Mouse (Mus musculus) megakaryocyte, adult 5-6 weeks (primary cell): Measurements from ENCODE around the gene Dr1. TPM values are rescaled to one million over a fixed set of nuclear protein-coding genes. Genes with fewer than 3 reads are reported as not detected.
"Not testable (repeated sequence)": the region's sequence is repeated elsewhere in the genome, so short reads cannot be mapped to it uniquely, and the experiment has no call there.

Experiments used
- ATAC-seq: 2 replicates; pipeline ENCODE4 v1.8.0; 2016; ENCODE audit warnings: mild to moderate bottlenecking, inconsistent platforms; ENCODE audit not compliant: poor library complexity, severe bottlenecking
- total RNA-seq, 2 experiments: library from RNA; stranded (forward) in 1 of 2; stranded (reverse) in 1 of 2; fragments of 153-499, 151-499 nt in 1 of 2; fragments of 221-1000, 200-1000 nt in 1 of 2; gene quantifications; 2 replicates each; pipeline versions ENCODE4 v1.2.3 to v1.2.4; 2015 to 2017

Dr1 gene
- total RNA-seq (2015) (158 and 178 TPM in 2 replicates), total RNA-seq (2017) (116 and 118 TPM in 2 replicates)

DNA sequence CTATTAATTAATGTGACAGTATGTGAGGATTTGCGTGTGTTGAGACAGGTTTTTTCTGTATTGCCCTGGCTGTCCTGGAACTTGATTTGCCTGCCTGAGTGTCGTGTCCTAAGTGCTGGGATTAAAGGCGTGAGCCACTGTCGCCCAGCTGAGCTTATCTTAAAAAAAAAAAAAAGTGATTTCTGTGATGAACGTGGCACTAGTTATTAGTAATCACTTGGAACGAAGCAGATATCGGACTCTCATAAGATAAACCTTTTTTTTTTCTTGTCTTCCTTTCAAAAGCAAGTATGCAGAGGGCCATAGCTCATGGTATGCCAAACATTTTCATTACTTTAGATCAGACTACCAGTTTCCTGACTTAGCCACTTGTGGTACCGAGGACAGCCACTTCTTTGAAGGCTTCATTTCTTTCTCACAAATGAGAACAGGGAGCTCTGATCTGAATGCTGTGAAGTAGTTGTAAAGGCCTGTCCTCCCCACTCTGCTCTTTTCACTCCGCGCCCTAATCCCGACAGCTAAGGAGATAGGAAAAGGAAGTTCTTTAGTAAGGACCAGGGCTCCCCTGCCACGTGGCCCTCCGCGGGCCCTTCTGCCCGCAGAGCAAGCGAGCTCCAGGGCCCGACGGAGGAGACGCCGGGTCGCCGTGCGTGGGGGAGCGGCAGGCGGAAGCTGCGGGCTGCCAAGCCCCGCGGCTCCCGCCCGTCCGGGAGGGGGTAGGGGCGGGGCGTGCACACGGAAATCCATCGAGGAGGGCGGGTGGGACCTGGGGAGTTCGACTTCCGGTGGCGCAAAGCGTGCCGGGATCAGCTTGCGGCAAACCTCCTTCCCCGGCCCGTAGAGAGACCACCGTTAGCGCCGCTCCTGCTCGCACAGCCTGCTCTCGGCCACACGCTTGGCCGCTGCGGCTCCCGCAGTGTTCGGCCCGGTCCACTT is at the start of gene Dr1:
Gene Dr1, plus strand, starts transcription at position 771 of the 936 bp plus-strand sequence.
- peak; percentile 86 for ATAC-seq

DNA sequence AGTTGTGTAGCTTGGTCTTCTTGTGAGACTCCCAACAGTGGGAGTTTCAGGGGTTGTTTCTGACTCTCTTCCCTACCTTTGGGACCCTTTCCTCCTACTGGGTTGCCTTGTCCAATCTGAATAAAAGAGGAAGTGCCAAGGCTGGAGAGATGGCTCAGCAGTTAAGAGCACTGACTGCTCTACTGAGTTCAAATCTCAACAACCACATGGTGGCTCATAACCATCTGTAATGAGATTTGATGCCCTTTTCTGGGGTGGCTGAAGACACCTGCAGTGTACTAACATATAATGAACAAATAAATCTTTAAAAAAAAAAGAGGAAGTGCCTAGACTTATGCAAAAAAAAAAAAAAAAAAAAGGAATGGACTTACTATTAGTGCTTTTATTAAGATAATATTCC is 44.6 kb upstream of the Dr1 start:
- no peak for ATAC-seq

DNA sequence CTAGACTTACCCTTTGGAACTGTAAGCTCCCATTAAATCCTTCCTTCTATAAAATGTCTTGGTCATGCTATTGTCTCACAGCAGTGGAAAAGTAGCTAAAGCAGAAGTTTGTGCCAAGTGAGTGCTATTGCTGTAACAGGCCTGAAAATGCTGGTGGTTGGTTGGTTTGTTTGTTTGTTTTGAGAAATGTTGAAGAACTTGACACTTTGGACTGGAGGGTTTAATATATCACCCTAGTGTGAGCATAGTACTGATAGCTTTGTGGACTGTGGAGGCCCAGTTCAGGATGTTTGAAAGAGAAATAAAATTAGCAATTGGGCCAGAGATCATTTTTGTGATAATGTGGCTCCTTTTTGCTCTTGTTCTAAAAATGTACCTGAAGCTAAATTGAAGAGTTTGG is 42.5 kb upstream of the Dr1 start:
- no peak for ATAC-seq

DNA sequence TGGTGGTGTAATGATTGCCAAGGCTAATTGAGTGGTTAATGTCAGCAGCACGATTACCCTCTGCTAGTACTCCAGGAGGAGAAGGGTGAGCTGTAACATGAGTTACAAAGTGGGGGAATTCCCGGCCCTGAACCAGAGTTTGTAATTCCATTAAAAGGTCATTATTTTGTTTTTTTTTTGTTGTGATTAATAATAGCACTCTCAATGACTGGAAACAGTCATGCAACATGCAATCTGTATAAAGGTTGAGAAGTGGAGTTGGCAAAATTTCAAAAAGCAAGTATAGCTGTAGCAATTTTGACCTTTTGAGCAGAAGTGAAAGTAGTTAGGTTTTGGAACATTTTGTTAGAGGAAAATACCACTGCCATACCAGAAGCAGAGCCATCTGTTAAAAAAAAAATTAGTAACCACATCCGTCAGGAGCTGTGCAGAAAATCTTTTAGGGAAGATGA is 22.4 kb upstream of the Dr1 start:
- ATAC-seq, result peak; percentile 93

GRCm38 (mm10) chr5:108250033-108250432 is 18.7 kb upstream of the Dr1 start:
- no peak for ATAC-seq

DNA sequence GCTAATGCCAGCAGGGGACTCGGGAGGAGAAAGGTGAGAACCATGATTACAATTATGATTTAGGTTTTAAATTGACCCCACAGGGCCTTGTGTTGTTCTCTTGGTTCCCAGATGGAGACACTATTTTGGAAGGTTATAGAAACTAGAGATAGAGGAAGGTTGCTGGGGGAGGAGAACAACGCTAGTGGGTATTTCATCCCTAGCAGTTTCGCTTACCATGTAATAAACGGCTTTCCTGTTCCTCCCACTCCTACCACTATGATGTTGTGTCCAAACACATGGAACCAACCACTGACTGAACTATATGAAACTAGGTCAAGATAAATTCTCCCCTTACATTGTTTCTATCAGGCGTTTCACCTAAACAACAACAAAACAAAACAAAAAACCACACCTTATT is 13.4 kb upstream of the Dr1 start:
- peak; percentile 73 for ATAC-seq

DNA sequence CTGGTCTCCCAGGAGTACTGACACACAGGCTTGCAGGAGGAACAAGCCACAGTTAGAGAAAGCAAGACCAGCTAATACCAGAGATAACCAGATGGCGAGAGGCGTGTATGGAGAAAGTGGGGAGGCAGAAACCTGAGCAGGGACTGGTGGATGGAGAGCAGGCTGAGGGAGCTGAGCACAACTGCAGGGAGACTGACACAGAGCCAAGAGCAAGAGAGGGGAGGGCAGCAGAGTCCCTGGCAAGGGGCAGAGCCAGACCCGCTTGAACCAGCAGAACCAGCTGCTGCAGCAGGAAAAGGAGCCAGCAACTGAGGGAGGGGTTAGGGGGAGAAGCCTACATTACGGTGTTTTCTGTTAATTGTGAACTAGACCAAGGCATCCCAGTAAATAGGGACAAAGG is 6.0 kb upstream of the Dr1 start:
- ATAC-seq, result no peak

- ATAC-seq, result not testable (repeated sequence)
These were observed 4.9 kb upstream of the Dr1 start for GRCm38 (mm10) chr5:108263785-108264184.

- ATAC-seq, result no peak
These were observed 1.7 kb upstream of the Dr1 start for GRCm38 (mm10) chr5:108266990-108267389.

- peak; percentile 6; the same call in 1 of the 2 replicates for ATAC-seq
These were observed 540 bp downstream of the Dr1 start for GRCm38 (mm10) chr5:108269063-108269810.

GRCm38 (mm10) chr5:108269811-108270151 is 1.1 kb downstream of the Dr1 start:
- ATAC-seq, result no peak

GRCm38 (mm10) chr5:108270415-108270814 is 1.7 kb downstream of the Dr1 start:
- ATAC-seq, result no peak

- ATAC-seq, result not testable (repeated sequence)
These were observed 2.6 kb downstream of the Dr1 start for GRCm38 (mm10) chr5:108271345-108271744.

DNA sequence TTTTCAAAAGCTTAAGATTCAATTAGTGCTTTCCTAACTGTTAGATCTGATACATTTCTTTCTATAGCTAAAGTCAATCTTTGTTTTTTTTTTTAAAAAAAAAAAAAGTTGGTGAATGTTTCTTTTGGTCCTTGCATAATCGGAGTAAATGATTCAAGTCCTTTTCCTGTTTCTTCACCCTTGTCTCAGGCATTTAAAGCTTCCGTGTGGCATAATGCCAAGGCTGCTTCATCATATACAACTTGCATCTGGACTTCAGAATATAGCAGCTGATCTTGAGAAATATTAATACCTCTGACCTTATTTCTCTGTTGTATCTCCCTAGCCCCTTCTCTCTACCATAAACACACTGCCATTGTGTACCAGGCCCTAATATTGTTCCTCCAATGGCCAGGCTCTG is 18.3 kb downstream of the Dr1 start:
- peak; percentile 82 for ATAC-seq

DNA sequence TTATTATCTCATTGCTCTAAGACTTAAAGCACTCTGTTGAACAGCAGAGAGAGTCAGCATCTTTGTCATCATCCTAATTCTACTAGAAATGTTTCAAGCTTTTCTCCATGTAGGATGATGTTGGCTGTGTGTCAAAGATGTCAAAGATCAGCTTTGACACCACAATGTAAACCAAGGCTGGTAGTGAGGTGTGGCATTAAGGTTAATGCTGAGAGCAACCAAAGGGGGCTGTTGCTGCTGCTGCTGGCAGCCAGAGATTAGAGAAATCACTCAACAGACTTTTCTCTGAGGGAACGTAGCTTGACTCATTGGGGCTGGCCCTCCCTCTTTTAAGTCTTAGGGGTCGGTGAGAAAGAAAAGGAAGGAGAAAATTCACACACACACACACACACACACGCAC is 32.9 kb downstream of the Dr1 start:
- no peak for ATAC-seq

- ATAC-seq, result peak; percentile 99
These were observed 43.7 kb downstream of the Dr1 start, which contains the start of gene Pigg for GRCm38 (mm10) chr5:108312224-108313064. Pigg (plus strand) TSS chr5:108312609.

- peak; percentile 5 for ATAC-seq
These were observed 44.6 kb downstream of the Dr1 start for GRCm38 (mm10) chr5:108313065-108313860.
